Mouse (Mus musculus): ENCODE measurements around the gene Hk3.

- TF ChIP-seq MAX (IDR thresholded peaks at IDR 0.05; ENCODE audit: low read depth), result no peak
- TF ChIP-seq POLR2A (IDR thresholded peaks at IDR 0.05; ENCODE audit: insufficient read length, low read depth), result no peak
Observed at GRCm38 (mm10) chr13:55011981-55012478, 9.2 kb downstream of the Hk3 start.
